Mouse (Mus musculus) MEL (cell line): ENCODE measurements around the gene Smarcb1.

Experiments used
- CTCF ChIP-seq, 3 experiments: IDR thresholded peaks in 2 of 3; conservative IDR thresholded peaks in 1 of 3; 2 replicates each; pipeline ENCODE4 v1.5.1; 2011 to 2012; ENCODE audit warnings: low read length in 3 of 3, low read depth in 2 of 3, mild to moderate bottlenecking in 2 of 3, improper control_type of control experiment in 1 of 3, inconsistent platforms in 1 of 3, mixed read lengths in 1 of 3, moderate library complexity in 1 of 3; ENCODE audit not compliant: control insufficient read depth in 1 of 3, insufficient read depth in 1 of 3, poor library complexity in 1 of 3, severe bottlenecking in 1 of 3
- E2F4 ChIP-seq: IDR thresholded peaks from 2 replicates; pipeline ENCODE4 v1.6.1; 2011; ENCODE audit warnings: low read depth, low read length, improper control_type of control experiment, borderline replicate concordance
- MAX ChIP-seq: IDR thresholded peaks from 2 replicates; pipeline ENCODE4 v1.6.1; 2011; ENCODE audit warnings: low read length, improper control_type of control experiment
- POLR2A ChIP-seq, 2 experiments: IDR thresholded peaks; 2 replicates each; pipeline ENCODE4 v1.6.1; 2011 to 2012; ENCODE audit warnings: low read length in 2 of 2, mild to moderate bottlenecking in 2 of 2, control low read depth in 1 of 2, improper control_type of control experiment in 1 of 2, low read depth in 1 of 2, moderate library complexity in 1 of 2; ENCODE audit not compliant: control insufficient read depth in 1 of 2, insufficient read depth in 1 of 2, poor library complexity in 1 of 2
- RAD21 ChIP-seq: IDR thresholded peaks from 2 replicates; pipeline ENCODE4 v1.6.1; 2011; ENCODE audit warnings: mild to moderate bottlenecking, low read depth, low read length, improper control_type of control experiment
- ZNF384 ChIP-seq: IDR thresholded peaks from 2 replicates; pipeline ENCODE4 v1.6.1; 2012; ENCODE audit warnings: low read depth, mild to moderate bottlenecking, inconsistent platforms, low read length, improper control_type of control experiment

GRCm38 (mm10) chr10:75880771-75881577 lies 40.4 kb downstream of the Smarcb1 start:
- TF ChIP-seq CTCF (IDR thresholded peaks at IDR 0.05 in 2 of 3, conservative IDR thresholded peaks at IDR 0.05 in 1 of 3; ENCODE audit: control insufficient read depth in 1 of 3, insufficient read depth in 1 of 3, low read depth in 2 of 3, low read length in 3 of 3, poor library complexity in 1 of 3, severe bottlenecking in 1 of 3) (no peak), E2F4 (no peak), POLR2A (IDR thresholded peaks at IDR 0.05; ENCODE audit: control insufficient read depth in 1 of 2, insufficient read depth in 1 of 2, low read depth in 1 of 2, low read length in 2 of 2, poor library complexity in 1 of 2) (no peak), MAX (no peak), RAD21 (no peak), ZNF384 (no peak)
